ENCODE assay signal across 28 mouse cellular contexts in genomic region chr11:67801169-67801568, GRCm38 (mm10). TPM values are rescaled to one million over a fixed set of nuclear protein-coding genes. Genes with fewer than 3 reads are reported as not detected.
A peak's percentile ranks its signal among the peaks of the same experiment; 100 is the strongest.
DNase-seq lines count a peak whose midpoint lies in the region; ATAC-seq and TF ChIP-seq lines count a peak whose summit lies in the region.
"Had no signal": no experiment of that assay in that cellular context is flagged by ENCODE, and none has a peak within 500 bp of the region (broad histone marks: within the 10 kb centered on the region; RNA-seq: fewer than 3 reads in every experiment).

No protein-coding gene starts in this region.

- peak overlapping the region; percentile 68 for H3K4me2 ChIP-seq in heart, postnatal 0 days (ENCODE audit: low read depth, low read length)
- peak overlapping the region; percentile 60 for H3K4me2 ChIP-seq in myocyte (ENCODE audit: low read depth)
- H3K4me2 ChIP-seq: embryonic facial prominence, embryonic 13.5 days; heart, embryonic 11.5 days; hindbrain, embryonic 13.5 days had no signal

- no peak overlapping the region for H3K4me3 ChIP-seq in heart, postnatal 0 days (ENCODE audit: low read depth, low read length)
- no peak overlapping the region for H3K4me3 ChIP-seq in left cerebral cortex, adult 2 months
- H3K4me3 ChIP-seq in myocyte = no peak overlapping the region
- H3K4me3 ChIP-seq: embryonic facial prominence, embryonic 13.5 days; hindbrain, embryonic 13.5 days had no signal

- no peaks in the 10 kb centered on the region for H3K79me2 ChIP-seq in myocyte (ENCODE audit: control insufficient read depth, insufficient read depth)

- H3K4me1 ChIP-seq in heart, postnatal 0 days (ENCODE audit: control insufficient read depth, insufficient read depth) = peaks cover 29% of the 10 kb centered on the region
- H3K4me1 ChIP-seq: hindbrain, embryonic 13.5 days had no signal

- TF ChIP-seq POLR2A in myocyte (IDR thresholded peaks at IDR 0.05; ENCODE audit: insufficient read length, low read depth) = no peak

- no peaks in the 10 kb centered on the region for H3K36me3 ChIP-seq in heart, postnatal 0 days (replicated peaks; ENCODE audit: control insufficient read depth, insufficient read depth, low read length)
- H3K36me3 ChIP-seq in myocyte (ENCODE audit: control insufficient read depth, insufficient read depth) = no peaks in the 10 kb centered on the region
- H3K36me3 ChIP-seq: embryonic facial prominence, embryonic 13.5 days; hindbrain, embryonic 13.5 days had no signal

- 54% methylated on average over 8 of the region's 8 CpGs for WGBS in heart, postnatal 0 days

- peak; percentile 88 for ATAC-seq in frontal cortex, adult (ENCODE audit: low TSS enrichment)
- ATAC-seq in heart, postnatal 0 days (ENCODE audit: insufficient read depth, low read depth) = no peak
- ATAC-seq: activated CD4-positive, CD25-positive, alpha-beta regulatory T cell, adult 4 months; forebrain, embryonic 14.5 days; hindbrain, postnatal 0 days; Patski had no signal

- no peak for DNase-seq in frontal cortex, postnatal 10 days (ENCODE audit: low spot score in 2 of 2)
- DNase-seq in heart, postnatal 0 days (ENCODE audit: low spot score) = no peak
- DNase-seq in heart, postnatal 14 days = no peak
- DNase-seq in left cerebral cortex, postnatal 14 days (ENCODE audit: low spot score in 2 of 2) = peak; percentile 43 to 54
- DNase-seq in left cerebral cortex, adult 2 months (ENCODE audit: extremely low spot score in 1 of 2, low spot score in 2 of 2) = no peak
- DNase-seq: adrenal gland, postnatal 14 days; cerebellum, adult 11 months; cerebellum, adult 8-10 months; cerebellum, postnatal 14 days; gastrocnemius, postnatal 36 days; heart, adult 18-20 months; heart, postnatal 10 days; kidney, adult 2 months had no signal

- no peak overlapping the region for H3ac ChIP-seq in myocyte (ENCODE audit: control insufficient read depth, insufficient read length)

- intact Hi-C loops in heart, postnatal 14 days (cut with DNase I) = no loop called here
- intact Hi-C loops in left cerebral cortex, postnatal 14 days (cut with DNase I) = loop anchor here (10.0 kb wide), 1 partner anchor 696 kb away; no protein-coding TSS in a partner anchor
- intact Hi-C loops in left cerebral cortex, adult 2 months (cut with DNase I) = loop anchor here (10.0 kb wide), 1 partner anchor 686 kb away; no protein-coding TSS in a partner anchor

- H3K27ac ChIP-seq in heart, postnatal 0 days (ENCODE audit: low read depth) = no peak overlapping the region
- H3K27ac ChIP-seq in left cerebral cortex, adult 2 months = no peak overlapping the region
- H3K27ac ChIP-seq: embryonic facial prominence, embryonic 13.5 days; hindbrain, embryonic 13.5 days; hindbrain, postnatal 0 days had no signal

- TF ChIP-seq EP300 in heart, postnatal 0 days (IDR thresholded peaks at IDR 0.05; ENCODE audit: low read depth) = no peak

- TF ChIP-seq CTCF in heart, postnatal 0 days (IDR thresholded peaks at IDR 0.05; ENCODE audit: low read depth) = no peak
- no peak for TF ChIP-seq CTCF in left cerebral cortex, adult 2 months (IDR thresholded peaks at IDR 0.05)

- no peaks in the 10 kb centered on the region for H3K27me3 ChIP-seq in heart, postnatal 0 days (ENCODE audit: control insufficient read depth, insufficient read depth, low read length)
- peaks cover 15% of the 10 kb centered on the region for H3K27me3 ChIP-seq in myocyte (ENCODE audit: control insufficient read depth, insufficient read depth, insufficient read length)
- H3K27me3 ChIP-seq: embryonic facial prominence, embryonic 13.5 days; hindbrain, embryonic 13.5 days had no signal

- H3K9me3 ChIP-seq in heart, postnatal 0 days (replicated peaks; ENCODE audit: control insufficient read depth, low read length) = no peaks in the 10 kb centered on the region
- H3K9me3 ChIP-seq: embryonic facial prominence, embryonic 13.5 days; hindbrain, embryonic 13.5 days had no signal

- H3K9ac ChIP-seq in heart, postnatal 0 days (replicated peaks; ENCODE audit: low read depth, low read length) = no peak overlapping the region
- H3K9ac ChIP-seq: embryonic facial prominence, embryonic 13.5 days; hindbrain, embryonic 13.5 days had no signal

TF ChIP-seq in myocyte, 11 proteins besides CTCF, POLR2A, EP300 and RAD21:
- no peak for TF ChIP-seq MYOD1 (IDR thresholded peaks at IDR 0.05; ENCODE audit: control insufficient read depth in 1 of 3, insufficient read length in 2 of 3, low read depth in 2 of 3)
- no peak for TF ChIP-seq REST (IDR thresholded peaks at IDR 0.05; ENCODE audit: insufficient read depth, insufficient read length)
- TF ChIP-seq POLR2AphosphoS2 (IDR thresholded peaks at IDR 0.05; ENCODE audit: insufficient read length, low read depth) = no peak
- no peak for TF ChIP-seq CEBPB (IDR thresholded peaks at IDR 0.05; ENCODE audit: insufficient read depth, poor library complexity, severe bottlenecking)
- TF ChIP-seq MAX (IDR thresholded peaks at IDR 0.05; ENCODE audit: low read depth) = no peak
- no peak for TF ChIP-seq MYOG (IDR thresholded peaks at IDR 0.05; ENCODE audit: control insufficient read depth in 1 of 3, insufficient read depth in 1 of 3, insufficient read length in 2 of 3, low read depth in 2 of 3)
- TF ChIP-seq TCF3 (IDR thresholded peaks at IDR 0.05; ENCODE audit: insufficient read length, low read depth) = no peak
- TF ChIP-seq SRF (IDR thresholded peaks at IDR 0.05; ENCODE audit: control insufficient read depth, insufficient read length, low read depth) = no peak
- no peak for TF ChIP-seq USF1 (IDR thresholded peaks at IDR 0.05; ENCODE audit: low read depth)
- no peak for TF ChIP-seq E2F4 (IDR thresholded peaks at IDR 0.05; ENCODE audit: insufficient read depth)
- no peak for TF ChIP-seq TCF12 (IDR thresholded peaks at IDR 0.05; ENCODE audit: insufficient read depth, poor library complexity, severe bottlenecking)

RNA-seq across cellular contexts. Expression of gene Dhrs7c, which starts 3.2 kb away (rescaled TPM):
- 148 TPM in 2 replicates for total RNA-seq in heart, postnatal 0 days (2014; rRNA removed; ENCODE audit: low replicate concordance)
- 92.5 and 94.9 TPM in 2 replicates for polyA plus RNA-seq in heart, postnatal 0 days (2015; fragmentation: Nextera tagmentation; extraction: Ambion mirVana)
- 100 to 1,000 TPM; 256 to 271 TPM for total RNA-seq in heart, postnatal 14 days (2021)
- total RNA-seq in left cerebral cortex, postnatal 14 days (2021) = 1 to 10 TPM in 1 of 2 experiments, under 1 TPM in 1; 0.30 to 1.2 TPM
- total RNA-seq in left cerebral cortex, adult 2 months (2021) = under 1 TPM in 1 of 2 experiments, not detected in 1; 0.32 TPM
- 112 TPM for polyA plus RNA-seq in myocyte (2012; fragmentation: generic; extraction: Trizol)
- total RNA-seq: adrenal gland, postnatal 14 days; CH12.LX; common myeloid progenitor, adult 5-6 weeks; hematopoietic stem cell, adult 5-6 weeks had no signal
- polyA plus RNA-seq: activated CD4-positive, CD25-positive, alpha-beta regulatory T cell, adult 4 months; forebrain, embryonic 14.5 days; hindbrain, embryonic 13.5 days; intestine, embryonic 14.5 days; Patski had no signal

RNA-seq across cellular contexts. Expression of gene Gsg1l2, which starts 26.8 kb away (rescaled TPM):
- total RNA-seq in heart, postnatal 0 days (2014; rRNA removed; ENCODE audit: low replicate concordance) = not detected in 2 replicates
- not detected in 2 replicates for polyA plus RNA-seq in heart, postnatal 0 days (2015; fragmentation: Nextera tagmentation; extraction: Ambion mirVana)
- not detected for total RNA-seq in heart, postnatal 14 days (2021)
- not detected for total RNA-seq in left cerebral cortex, postnatal 14 days (2021)
- total RNA-seq in left cerebral cortex, adult 2 months (2021) = not detected
- not detected for polyA plus RNA-seq in myocyte (2012; fragmentation: generic; extraction: Trizol)
- total RNA-seq: adrenal gland, adult 18-20 months; adrenal gland, postnatal 14 days; CH12.LX; common myeloid progenitor, adult 5-6 weeks; gastrocnemius, adult 18-20 months; gastrocnemius, postnatal 36 days; heart, adult 18-20 months; heart, postnatal 10 days; hematopoietic stem cell, adult 5-6 weeks; hindbrain, postnatal 0 days had no signal
- polyA plus RNA-seq: activated CD4-positive, CD25-positive, alpha-beta regulatory T cell, adult 4 months; embryonic facial prominence, embryonic 13.5 days; forebrain, embryonic 14.5 days; heart, embryonic 11.5 days; hindbrain, embryonic 13.5 days; hindbrain, postnatal 0 days; kidney, adult 2 months; Patski had no signal

RNA-seq across cellular contexts. Expression of gene Glp2r, which starts 30.2 kb away (rescaled TPM):
- total RNA-seq in heart, postnatal 0 days (2014; rRNA removed; ENCODE audit: low replicate concordance) = not detected in 2 replicates
- not detected in 2 replicates for polyA plus RNA-seq in heart, postnatal 0 days (2015; fragmentation: Nextera tagmentation; extraction: Ambion mirVana)
- total RNA-seq in heart, postnatal 14 days (2021) = not detected
- 1 to 10 TPM; 1.8 to 1.9 TPM for total RNA-seq in left cerebral cortex, postnatal 14 days (2021)
- total RNA-seq in left cerebral cortex, adult 2 months (2021) = 1 to 10 TPM; 1.2 to 2.0 TPM
- not detected for polyA plus RNA-seq in myocyte (2012; fragmentation: generic; extraction: Trizol)
- total RNA-seq: adrenal gland, postnatal 14 days; common myeloid progenitor, adult 5-6 weeks; heart, adult 18-20 months; heart, postnatal 10 days; hematopoietic stem cell, adult 5-6 weeks; hindbrain, postnatal 0 days had no signal
- polyA plus RNA-seq: activated CD4-positive, CD25-positive, alpha-beta regulatory T cell, adult 4 months; embryonic facial prominence, embryonic 13.5 days; hindbrain, embryonic 13.5 days; kidney, adult 2 months; Patski had no signal

Comparison
In these comparisons a context has a peak if more than half of its experiments do, and no peak if none do; other contexts are left out.
1. DNase-seq: peak in left cerebral cortex, postnatal 14 days (2 of 2); none in frontal cortex, postnatal 10 days (0 of 2), heart, postnatal 0 days (single experiment), heart, postnatal 14 days (0 of 2) and left cerebral cortex, adult 2 months (0 of 2).
2. RNA of gene Dhrs7c, which starts 3.2 kb away (total RNA-seq): 256 to 271 TPM in heart, postnatal 14 days and 148 TPM in heart, postnatal 0 days; 0.30 to 1.2 TPM in left cerebral cortex, postnatal 14 days and 0.32 TPM in left cerebral cortex, adult 2 months; every median in the first group is over 10 times any median in the second.